Mouse (Mus musculus) spleen, adult 12 weeks (tissue): ENCODE data around the gene Zbtb38.

Experiments
- DNase-seq: peaks from one replicate; pipeline ENCODE4 v3.0.0; 2022; ENCODE audit warnings: low spot score

Gene Zbtb38

GRCm38 (mm10) chr9:96638508-96638907 is 114.1 kb downstream of the Zbtb38 start:
- no peak for DNase-seq

GRCm38 (mm10) chr9:96637157-96637548 is 115.5 kb downstream of the Zbtb38 start:
- no peak for DNase-seq

- no peak for DNase-seq
Measured at GRCm38 (mm10) chr9:96636423-96637156, 116.0 kb downstream of the Zbtb38 start.

GRCm38 (mm10) chr9:96635899-96636298 is 116.7 kb downstream of the Zbtb38 start:
- no peak for DNase-seq

- DNase-seq: no peak
Measured at GRCm38 (mm10) chr9:96635176-96635575, 117.5 kb downstream of the Zbtb38 start.

GRCm38 (mm10) chr9:96633771-96634170 is 118.9 kb downstream of the Zbtb38 start:
- no peak for DNase-seq
